Mouse (Mus musculus) mammary gland, adult 2 months (tissue): Measurements from ENCODE around the gene Zdhhc25. TPM values are rescaled to one million over a fixed set of nuclear protein-coding genes. Genes with fewer than 3 reads are reported as not detected.

Experiments
- polyA plus RNA-seq: library from polyadenylated mRNA; depleted of rRNA; stranded (reverse); fragments of >200 nt; gene quantifications from 2 replicates; pipeline ENCODE4 v1.2.3, GENCODE M21; 2012; ENCODE audit warnings: low replicate concordance; rRNA removed

Zdhhc25 gene
- polyA plus RNA-seq = not detected in 2 replicates

DNA sequence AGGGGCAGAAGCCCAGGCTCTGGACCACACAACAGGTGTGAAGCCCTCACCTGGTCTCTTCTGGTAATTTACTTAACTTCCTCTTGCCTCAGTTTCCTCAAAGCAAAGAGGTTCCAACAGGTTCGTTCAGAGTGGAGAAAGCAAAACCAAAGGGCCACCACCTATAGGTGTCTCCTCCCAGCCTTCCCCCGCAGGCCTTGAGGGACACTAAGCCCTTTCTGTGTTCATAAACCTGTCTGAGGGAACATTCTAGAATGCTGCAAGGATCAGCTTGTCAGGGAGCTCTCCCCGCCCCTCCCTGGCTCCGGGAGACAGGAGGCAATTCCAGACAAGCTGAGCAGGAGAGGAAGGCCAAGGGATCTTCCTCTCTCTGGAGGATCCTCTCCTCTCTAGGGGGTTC lies at the start of gene Zdhhc25:
Zdhhc25 (plus strand) TSS at position 301 of the 400 bp plus-strand sequence.

Other genes with a start within 250 kb of the Zdhhc25 start
- 9.4 and 12.0 TPM in 2 replicates for gene Brd1, start 133.9 kb downstream of the Zdhhc25 start, polyA plus RNA-seq
- 3.0 and 4.5 TPM in 2 replicates for gene Zbed4, start 151.4 kb downstream of the Zdhhc25 start, polyA plus RNA-seq
- 19.0 and 22.9 TPM in 2 replicates for gene Alg12, start 219.0 kb downstream of the Zdhhc25 start, polyA plus RNA-seq
- 20.2 and 24.4 TPM in 2 replicates for gene Creld2, start 219.3 kb downstream of the Zdhhc25 start, polyA plus RNA-seq